In the genomic region with DNA sequence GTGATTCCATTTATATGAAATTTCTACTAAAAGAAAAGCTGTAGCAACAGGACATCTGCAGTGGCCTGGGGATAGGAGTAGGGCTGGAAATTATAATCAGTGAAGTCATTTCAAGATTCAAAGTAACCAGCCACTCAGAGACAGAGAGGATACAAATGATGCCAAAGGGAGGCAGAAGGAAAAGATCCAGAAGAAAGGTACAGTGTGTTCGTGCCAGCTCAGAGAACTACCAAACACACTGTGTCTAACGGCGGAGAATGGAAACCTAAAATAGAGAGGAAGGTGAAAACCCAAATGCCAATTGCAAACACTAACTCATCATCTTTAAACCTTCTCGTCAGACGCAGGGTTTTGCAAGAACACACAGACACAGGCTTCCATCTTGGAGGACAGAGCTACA, we compare ENCODE assay signal across 21 mouse cellular contexts.
DNase-seq lines count a peak whose midpoint lies in the region; ATAC-seq and TF ChIP-seq lines count a peak whose summit lies in the region.
"Had no signal": no experiment of that assay in that cellular context is flagged by ENCODE, and none has a peak within 500 bp of the region (broad histone marks: within the 10 kb centered on the region; RNA-seq: fewer than 3 reads in every experiment).

No protein-coding gene starts in this region.

- intact Hi-C loops in left cerebral cortex, postnatal 25 days (cut with DNase I): loop anchor here (1.0 kb wide), 1 partner anchor 42 kb away; no protein-coding TSS in a partner anchor
- intact Hi-C loops in left cerebral cortex, postnatal 10 days (cut with DNase I): no loop called here

- H3K36me3 ChIP-seq in forebrain, embryonic 11.5 days (ENCODE audit: control insufficient read depth, insufficient read depth, low read length): no peaks in the 10 kb centered on the region
- H3K36me3 ChIP-seq: hindbrain, embryonic 12.5 days had no signal

- ATAC-seq in frontal cortex, adult (ENCODE audit: low TSS enrichment): peak; percentile 60
- ATAC-seq in forebrain, embryonic 11.5 days (replicated peaks; ENCODE audit: low FRiP score): no peak
- ATAC-seq: forebrain, embryonic 16.5 days; hindbrain, embryonic 16.5 days; inflammation-experienced regulatory T-cells, adult 6 months had no signal

- no peaks in the 10 kb centered on the region for H3K27me3 ChIP-seq in forebrain, embryonic 11.5 days (ENCODE audit: control insufficient read depth, insufficient read depth, low read length)
- H3K27me3 ChIP-seq: embryonic facial prominence, embryonic 12.5 days; forebrain, embryonic 12.5 days; hindbrain, embryonic 12.5 days had no signal

- no peak overlapping the region for H3K4me3 ChIP-seq in cortical plate, adult 2 months (ENCODE audit: insufficient read depth, low read length)
- no peak overlapping the region for H3K4me3 ChIP-seq in forebrain, embryonic 11.5 days (ENCODE audit: low read depth, low read length)
- H3K4me3 ChIP-seq: embryonic facial prominence, embryonic 12.5 days; forebrain, embryonic 12.5 days; heart, embryonic 10.5 days; hindbrain, embryonic 12.5 days had no signal

- no peaks in the 10 kb centered on the region for H3K9me3 ChIP-seq in forebrain, embryonic 11.5 days (ENCODE audit: control insufficient read depth, low read length)
- H3K9me3 ChIP-seq: embryonic facial prominence, embryonic 12.5 days; forebrain, embryonic 12.5 days; heart, embryonic 10.5 days; hindbrain, embryonic 12.5 days had no signal

- H3K4me1 ChIP-seq in cortical plate, adult 2 months (ENCODE audit: control insufficient read depth, insufficient read depth, low read length): peaks cover 22% of the 10 kb centered on the region
- no peaks in the 10 kb centered on the region for H3K4me1 ChIP-seq in forebrain, embryonic 11.5 days (replicated peaks; ENCODE audit: control insufficient read depth, insufficient read depth, low read length)
- H3K4me1 ChIP-seq: forebrain, embryonic 12.5 days; hindbrain, embryonic 12.5 days had no signal

- no peak for DNase-seq in frontal cortex, postnatal 25 days (ENCODE audit: low spot score in 2 of 2)
- peak; percentile 62 for DNase-seq in layer of hippocampus, adult 11-12 months (ENCODE audit: low spot score)
- no peak for DNase-seq in layer of hippocampus, adult 9-11 months
- DNase-seq in left cerebral cortex, postnatal 25 days (ENCODE audit: low spot score in 2 of 2): peak; percentile 63 to 85
- DNase-seq in left cerebral cortex, postnatal 10 days (ENCODE audit: extremely low spot score in 1 of 2, low spot score in 2 of 2): no peak
- DNase-seq in forebrain, embryonic 11.5 days (ENCODE audit: low spot score): no peak
- DNase-seq: adrenal gland, postnatal 14 days; cerebellum, adult 18-20 months; cerebellum, postnatal 14 days; gastrocnemius, postnatal 14 days; heart, postnatal 10 days; heart, postnatal 4 days had no signal

- peak overlapping the region; percentile 86; the same call in 1 of the 2 replicates for H3K27ac ChIP-seq in cortical plate, adult 2 months (ENCODE audit: insufficient read depth, low read length)
- no peak overlapping the region for H3K27ac ChIP-seq in forebrain, embryonic 11.5 days (ENCODE audit: low read depth, low read length)
- H3K27ac ChIP-seq: embryonic facial prominence, embryonic 12.5 days; forebrain, embryonic 12.5 days; heart, embryonic 10.5 days; hindbrain, embryonic 12.5 days had no signal

- TF ChIP-seq CTCF in cortical plate, adult 2 months (IDR thresholded peaks at IDR 0.05; ENCODE audit: extremely low read depth, insufficient read depth, low read length): no peak

- TF ChIP-seq POLR2A in cortical plate, adult 2 months (IDR thresholded peaks at IDR 0.05; ENCODE audit: extremely low read depth, insufficient read depth, low read length): no peak

- no peak overlapping the region for H3K4me2 ChIP-seq in forebrain, embryonic 11.5 days (ENCODE audit: low read depth, low read length, severe bottlenecking)
- H3K4me2 ChIP-seq: embryonic facial prominence, embryonic 12.5 days; forebrain, embryonic 12.5 days; hindbrain, embryonic 12.5 days had no signal

- H3K9ac ChIP-seq in forebrain, embryonic 11.5 days (ENCODE audit: low read length): no peak overlapping the region
- H3K9ac ChIP-seq: embryonic facial prominence, embryonic 12.5 days; forebrain, embryonic 12.5 days; hindbrain, embryonic 12.5 days had no signal

- WGBS in forebrain, embryonic 11.5 days: 89% methylated on average over 5 of the region's 5 CpGs

Comparison
In these comparisons a context has a peak if more than half of its experiments do, and no peak if none do; other contexts are left out.
1. DNase-seq: peak in layer of hippocampus, adult 11-12 months (single experiment) and left cerebral cortex, postnatal 25 days (2 of 2); none in frontal cortex, postnatal 25 days (0 of 2), layer of hippocampus, adult 9-11 months (single experiment), left cerebral cortex, postnatal 10 days (0 of 2) and forebrain, embryonic 11.5 days (single experiment).